Mouse (Mus musculus) layer of hippocampus, postnatal 36 days (tissue): Measurements from ENCODE around the gene Mipep. TPM values are rescaled to one million over a fixed set of nuclear protein-coding genes. Genes with fewer than 3 reads are reported as not detected.

Source experiments
- DNase-seq, 2 experiments: peaks; one replicate each; pipeline ENCODE4 v3.0.0; 2022
- total RNA-seq, 2 experiments: library from RNA; stranded (reverse); gene quantifications; 2 replicates each; pipeline ENCODE4 v1.2.3; 2021

The Mipep gene
- total RNA-seq, 2 experiments from 2014 or later = 32.0 to 33.0 TPM

DNA sequence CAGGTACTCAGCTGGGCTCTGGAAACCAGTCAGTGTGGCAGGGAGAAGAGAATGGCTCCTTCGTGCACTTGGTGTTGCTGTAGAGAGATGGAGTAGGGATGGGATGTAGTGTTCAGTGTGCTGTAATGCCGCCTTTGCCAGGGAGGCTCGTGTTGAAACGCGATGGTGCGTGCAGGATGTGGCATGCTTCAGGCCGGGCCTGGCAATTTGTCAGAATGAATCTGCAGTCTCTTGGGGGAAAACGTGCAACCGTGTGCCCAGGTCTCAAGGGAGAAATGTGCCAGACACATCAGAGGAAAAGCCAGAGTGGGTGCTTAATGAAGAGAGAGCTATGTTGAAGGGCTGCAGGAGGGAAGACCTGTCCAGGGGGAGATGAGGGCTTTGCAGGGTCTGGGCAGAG lies 20.6 kb downstream of the Mipep start:
- DNase-seq = no peak

DNA sequence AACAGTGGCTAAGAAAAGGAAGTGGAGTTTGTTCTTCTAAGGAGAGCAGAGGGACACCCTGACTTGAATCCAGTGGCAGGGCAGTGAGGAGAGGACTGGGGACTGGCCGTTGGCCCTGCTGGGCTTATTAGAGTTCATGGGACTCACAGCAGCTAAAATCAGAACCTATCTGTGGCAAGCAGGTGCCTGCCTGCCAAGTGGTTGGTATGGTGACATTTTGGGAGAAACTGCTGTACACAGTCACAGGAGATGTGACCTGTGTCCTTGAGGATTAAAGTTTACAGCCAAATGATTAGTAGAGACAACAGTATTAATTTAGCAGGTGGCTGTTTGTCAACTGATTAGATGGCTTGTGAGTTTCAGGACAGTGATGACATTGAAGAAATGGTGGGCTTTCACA lies 21.5 kb downstream of the Mipep start:
- no peak for DNase-seq

DNA sequence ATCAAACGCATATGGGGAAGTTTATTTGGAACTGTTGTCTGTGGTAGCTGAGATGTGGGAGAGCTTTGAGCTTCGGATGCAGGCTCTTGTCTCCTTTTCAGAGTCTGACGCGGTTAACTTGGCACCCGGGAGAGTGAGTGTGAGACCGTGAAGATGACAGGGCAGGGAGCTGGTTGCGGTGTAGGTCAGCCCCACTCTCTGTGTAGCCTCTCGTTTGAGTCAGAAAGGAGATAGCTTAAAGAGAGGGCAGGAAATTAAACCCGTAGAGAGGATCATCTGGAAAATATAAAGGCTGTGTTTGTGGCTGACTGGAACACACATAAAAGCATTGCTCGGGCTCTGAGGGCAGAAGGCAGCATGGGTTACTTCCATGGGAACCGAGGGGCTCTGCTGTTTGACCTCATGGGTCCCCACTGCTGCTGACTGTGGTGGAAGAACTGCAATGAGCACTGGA lies 22.5 kb downstream of the Mipep start:
- no peak for DNase-seq

DNA sequence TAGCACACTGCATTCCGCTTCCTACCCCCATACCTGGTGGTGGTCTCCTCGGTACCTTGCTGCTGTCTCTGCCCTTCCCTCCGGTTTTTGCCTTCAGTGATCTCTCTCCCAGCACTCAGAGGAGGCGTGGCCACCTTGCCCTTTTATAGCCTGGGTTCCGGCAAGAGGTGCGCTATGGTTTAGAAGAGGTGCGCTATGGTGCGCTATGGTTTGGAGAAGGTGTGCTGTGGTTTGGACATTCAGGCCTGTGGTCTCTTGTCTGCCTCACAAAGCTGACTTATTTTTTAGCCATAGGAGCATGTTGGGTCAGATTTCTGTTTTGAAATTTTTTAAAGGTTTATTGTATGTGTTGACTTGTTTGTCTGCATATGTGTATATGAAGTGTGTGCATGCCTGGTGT lies 25.5 kb downstream of the Mipep start:
- no peak for DNase-seq

DNA sequence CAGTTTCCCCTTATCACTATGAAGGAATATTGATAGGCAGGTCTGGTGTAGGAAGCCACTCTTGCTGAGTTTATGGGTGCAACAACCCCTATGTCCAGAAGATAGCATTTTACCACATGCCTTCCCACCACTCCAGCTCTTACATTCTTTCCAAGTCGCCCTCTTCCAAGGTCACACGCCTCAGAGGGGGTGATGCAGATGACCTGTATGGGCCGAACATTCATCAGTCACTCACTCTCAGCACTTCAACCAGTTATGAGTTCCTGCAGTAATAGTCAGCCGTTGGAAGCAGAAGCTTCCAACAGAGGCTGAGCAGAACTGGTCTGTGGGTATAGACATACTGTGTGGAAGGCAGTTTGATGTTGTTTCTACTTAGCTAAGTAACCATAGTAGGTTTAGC lies 27.2 kb downstream of the Mipep start:
- no peak for DNase-seq

DNA sequence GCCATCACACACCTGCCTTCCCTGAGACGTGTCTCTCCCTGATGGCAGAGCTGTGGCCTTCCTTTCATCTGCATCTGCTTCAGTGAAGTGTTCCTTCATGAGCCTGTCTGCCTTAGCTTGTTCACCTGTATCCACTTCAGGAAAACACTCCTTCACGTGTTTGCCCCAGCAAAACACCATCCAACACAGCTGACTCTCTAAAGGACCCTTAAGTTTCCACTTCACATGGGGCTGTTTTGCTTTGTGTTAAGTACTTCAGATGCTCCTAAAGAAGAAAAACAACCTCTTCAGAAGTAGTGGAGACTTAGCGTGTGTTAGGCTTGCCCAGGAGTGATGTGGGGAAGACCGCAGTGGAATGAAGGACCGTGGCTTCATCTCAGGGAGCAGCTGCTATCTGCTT lies 30.7 kb downstream of the Mipep start:
- no peak for DNase-seq

DNA sequence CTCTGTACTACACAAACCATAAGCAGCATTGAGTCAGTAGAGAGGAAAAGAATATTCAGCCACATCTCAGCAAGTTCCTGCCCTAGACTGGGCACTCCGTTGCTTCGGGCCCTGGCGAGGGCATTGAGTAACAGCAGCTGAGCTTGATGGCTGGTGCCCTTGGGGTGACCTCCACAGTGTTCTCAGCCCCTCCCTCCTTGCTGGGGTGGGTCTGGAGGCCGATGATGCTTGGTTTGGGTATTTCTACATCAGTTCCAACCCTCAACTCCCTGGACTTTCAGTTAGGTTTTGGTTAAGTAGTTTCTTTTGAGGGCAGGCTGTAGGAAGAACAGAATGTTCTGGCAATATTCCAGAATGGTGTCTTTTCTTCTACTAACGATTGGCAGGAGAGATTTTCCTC lies 33.7 kb downstream of the Mipep start:
- no peak for DNase-seq

DNA sequence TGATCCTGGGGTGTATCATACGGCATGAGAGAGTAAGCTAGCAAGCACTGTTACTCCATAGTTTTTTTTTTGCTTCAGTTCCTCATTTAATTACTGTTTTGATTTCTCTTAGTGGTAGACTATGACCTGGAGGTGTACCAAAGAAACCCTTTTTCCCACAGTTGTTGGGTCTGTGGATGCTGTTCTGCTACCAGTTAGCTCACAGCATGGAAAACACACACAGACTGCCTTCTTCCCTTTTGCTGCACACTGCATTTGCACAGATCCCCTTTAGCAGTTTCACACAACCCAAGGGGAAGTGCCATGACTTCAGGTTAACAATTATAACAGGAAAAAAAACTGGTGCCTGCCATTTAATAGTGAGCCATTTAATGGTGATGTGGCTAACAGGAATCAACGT lies 45.7 kb downstream of the Mipep start:
- no peak for DNase-seq

DNA sequence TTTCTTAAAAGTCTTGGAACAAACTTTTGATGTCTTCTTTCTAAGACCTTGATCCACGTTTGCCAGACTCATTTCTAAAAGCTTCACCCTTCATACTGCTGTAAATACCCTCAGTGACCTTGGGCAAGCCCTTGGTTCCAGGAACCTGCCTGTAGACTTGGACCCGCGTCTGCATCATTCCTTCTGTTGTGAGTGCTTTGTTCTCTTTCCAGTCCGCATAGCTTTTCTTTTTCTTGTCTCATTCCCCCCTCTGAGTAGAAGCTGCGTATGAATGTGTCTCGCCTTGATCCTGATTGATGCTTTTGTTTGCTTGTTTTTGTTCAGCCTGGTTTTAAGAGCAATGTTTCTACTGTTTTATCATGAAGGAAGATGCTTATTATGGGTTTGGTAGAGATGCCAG lies 52.3 kb downstream of the Mipep start:
- no peak for DNase-seq

DNA sequence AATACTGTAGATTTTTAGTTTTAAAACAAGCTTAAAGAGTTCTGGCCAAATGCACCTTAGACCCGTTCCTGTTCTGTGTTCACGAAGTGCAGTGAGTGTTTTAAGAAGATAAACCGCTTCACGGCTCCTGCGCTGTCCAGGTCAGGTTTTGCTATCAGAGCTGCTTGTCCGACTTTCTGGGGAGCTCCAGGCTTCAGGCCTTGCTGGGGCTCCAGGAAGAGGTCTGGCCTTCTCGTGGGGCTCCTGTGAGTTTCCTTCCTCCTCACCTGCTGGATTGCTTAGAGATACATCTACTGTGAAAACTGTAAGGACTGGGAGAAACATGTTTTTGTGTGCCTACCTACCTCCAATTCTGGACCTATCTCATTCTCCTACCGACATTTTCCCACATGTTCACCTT lies 55.3 kb downstream of the Mipep start:
- DNase-seq = no peak

DNA sequence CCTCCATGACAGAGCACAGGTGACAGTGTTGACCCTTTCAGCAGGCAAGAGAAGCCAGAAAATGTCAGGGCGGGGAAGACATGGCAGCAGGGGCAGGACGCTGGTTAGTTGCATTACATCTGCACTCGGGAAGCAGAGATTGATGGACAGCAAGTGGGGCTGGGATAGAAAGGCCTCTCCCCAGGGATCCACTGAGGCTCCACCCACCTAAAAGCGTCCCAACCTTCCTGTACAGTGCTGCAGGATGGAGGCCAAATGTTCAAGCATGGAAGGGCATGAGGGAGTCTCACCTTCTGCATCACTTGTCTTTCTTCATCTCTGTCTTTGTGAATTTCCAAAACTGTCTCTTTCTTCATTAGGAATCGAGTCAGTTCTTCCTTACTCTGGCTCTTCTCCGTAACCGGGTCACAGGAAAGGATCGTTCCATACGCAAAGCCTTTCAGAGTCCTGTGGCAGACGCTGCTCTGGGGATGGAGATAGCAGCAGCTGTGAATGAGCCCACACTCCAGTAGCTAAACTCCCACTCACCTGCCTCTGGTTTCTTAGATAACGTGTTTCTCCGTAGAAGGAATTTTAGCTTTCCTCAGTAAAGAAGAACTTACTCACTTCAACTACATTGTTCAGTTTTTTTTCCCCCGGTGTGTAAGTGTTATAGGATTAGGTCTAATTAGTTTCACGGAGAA lies 57.7 kb downstream of the Mipep start:
- no peak for DNase-seq

DNA sequence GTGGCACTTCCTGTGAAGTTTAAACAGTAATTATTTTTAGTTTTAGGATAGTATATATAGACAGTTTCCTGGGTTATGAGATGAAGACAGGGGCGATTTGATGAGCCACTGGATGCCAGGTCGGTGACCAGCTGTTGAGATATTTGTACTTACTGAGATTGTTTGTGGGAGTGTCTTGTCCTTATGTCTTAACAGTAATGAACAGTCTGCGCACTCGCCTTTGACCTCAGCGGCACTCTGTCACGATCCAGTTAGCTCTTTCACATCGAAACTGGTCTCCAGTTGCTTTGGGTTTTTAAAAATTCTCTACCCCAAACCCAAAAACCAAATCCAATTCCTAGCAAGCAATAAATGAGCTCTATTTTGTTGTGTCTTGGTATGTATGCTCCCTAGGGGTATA lies 59.2 kb downstream of the Mipep start:
- no peak for DNase-seq

DNA sequence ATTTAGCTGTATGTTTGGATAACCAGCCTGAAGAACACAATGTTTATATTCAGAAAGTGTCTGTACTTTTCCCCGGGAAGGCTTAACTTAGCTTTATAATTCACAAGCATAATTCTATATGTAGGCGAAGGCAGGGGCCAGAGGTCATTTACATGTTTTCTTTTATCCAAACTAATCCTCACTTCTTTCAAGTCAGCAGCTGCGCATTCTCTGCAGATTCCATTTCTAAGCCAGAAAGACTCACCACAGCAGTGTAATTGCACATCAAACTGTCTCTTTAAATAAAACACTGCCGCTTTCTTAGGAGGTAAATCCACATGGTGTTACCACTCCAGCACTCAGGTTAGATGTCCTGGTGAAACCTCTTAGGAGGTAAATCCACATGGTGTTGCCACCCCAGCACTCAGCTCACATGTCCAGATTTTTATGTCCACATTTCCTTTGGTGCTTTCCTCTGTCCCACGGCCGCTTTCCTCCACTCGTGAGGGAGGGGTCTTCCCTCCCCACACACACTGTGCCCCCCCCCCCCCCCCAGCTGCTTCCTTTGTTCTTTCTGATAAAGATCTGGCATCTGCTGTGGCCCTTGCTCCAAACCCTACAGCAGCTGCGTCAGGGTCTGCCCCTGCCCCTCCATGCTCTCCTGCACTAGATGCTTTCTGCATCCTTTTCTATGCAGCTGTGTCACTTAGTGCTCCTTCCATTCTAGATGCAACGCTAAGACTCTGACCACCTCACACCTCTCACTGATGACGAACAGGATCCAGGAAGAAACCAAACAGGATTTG lies 61.1 kb downstream of the Mipep start:
- DNase-seq = no peak

DNA sequence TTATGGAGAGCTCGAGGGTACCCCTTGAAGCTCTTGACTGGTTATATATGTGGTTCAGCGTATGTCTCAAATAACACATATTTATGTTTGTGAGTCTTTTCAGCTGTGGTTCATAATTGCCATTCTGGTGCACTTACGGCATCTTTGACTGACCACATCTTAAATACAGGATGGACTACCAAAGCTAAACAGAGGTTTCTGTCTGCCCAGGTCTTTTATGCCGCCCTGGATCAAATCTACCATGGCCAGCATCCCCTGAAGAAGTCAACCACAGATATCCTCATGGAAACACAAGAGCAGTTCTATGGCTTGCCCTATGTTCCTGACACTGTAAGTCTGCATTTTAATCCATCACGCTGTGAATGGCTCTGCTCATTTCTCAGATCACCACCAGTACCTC lies 61.8 kb downstream of the Mipep start:
- DNase-seq = no peak

DNA sequence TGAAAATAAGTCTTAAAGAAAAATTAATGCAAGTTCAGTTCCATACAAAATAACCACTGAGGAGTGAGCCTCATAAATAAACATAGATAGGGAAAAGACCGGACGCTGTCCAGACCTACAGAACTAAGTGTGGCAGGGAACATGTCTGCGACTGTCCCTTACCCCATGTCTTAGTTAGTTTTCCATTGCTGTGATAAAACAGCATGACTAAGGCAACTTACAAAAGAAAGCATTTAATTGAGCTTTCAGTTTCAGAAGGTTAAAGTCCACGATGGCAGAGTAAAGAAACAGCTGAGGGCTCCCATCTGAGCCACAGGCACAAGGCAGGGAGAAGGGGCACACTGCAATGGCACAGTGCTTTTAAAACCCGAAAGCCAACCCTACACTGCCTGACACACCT lies 63.8 kb downstream of the Mipep start:
- no peak for DNase-seq

DNA sequence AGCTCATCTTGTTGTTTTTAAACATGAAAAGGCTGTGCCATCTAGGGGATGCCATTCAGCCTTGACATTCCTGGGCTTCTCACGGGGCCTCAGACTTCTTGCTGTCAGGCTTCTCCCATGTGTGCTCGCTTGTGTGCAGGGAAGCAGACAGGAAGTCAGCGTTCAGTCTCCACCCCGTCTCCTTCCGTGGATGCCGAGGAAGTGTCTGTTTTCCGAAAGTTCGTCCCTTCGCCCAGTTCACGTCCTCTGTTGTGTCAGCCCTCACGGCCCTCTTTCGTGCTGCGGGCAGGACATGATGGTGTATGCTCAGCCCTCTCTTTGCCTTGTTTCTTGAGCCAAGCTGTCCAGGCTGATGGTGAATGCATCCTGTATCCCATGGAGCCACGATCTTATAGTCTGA lies 65.7 kb downstream of the Mipep start:
- no peak for DNase-seq

DNA sequence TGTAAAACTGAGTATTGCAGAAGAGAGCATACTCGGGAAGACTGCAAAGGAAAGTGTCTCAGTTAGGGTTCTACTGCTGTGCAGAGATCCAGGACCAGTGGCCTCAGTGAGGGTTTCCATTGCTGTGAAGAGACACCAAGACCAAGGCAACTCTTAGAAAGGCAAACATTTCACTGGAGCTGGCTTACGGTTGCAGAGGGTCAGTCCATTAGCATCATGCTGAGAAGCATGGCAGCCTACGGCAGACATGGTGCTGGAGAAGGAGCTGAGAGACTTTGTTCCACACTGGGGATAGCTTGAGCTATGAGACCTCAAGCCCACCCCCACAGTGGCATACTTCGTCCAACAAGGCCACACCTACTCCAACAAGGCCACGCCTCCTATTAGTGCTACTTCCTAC lies 67.3 kb downstream of the Mipep start:
- DNase-seq = no peak

DNA sequence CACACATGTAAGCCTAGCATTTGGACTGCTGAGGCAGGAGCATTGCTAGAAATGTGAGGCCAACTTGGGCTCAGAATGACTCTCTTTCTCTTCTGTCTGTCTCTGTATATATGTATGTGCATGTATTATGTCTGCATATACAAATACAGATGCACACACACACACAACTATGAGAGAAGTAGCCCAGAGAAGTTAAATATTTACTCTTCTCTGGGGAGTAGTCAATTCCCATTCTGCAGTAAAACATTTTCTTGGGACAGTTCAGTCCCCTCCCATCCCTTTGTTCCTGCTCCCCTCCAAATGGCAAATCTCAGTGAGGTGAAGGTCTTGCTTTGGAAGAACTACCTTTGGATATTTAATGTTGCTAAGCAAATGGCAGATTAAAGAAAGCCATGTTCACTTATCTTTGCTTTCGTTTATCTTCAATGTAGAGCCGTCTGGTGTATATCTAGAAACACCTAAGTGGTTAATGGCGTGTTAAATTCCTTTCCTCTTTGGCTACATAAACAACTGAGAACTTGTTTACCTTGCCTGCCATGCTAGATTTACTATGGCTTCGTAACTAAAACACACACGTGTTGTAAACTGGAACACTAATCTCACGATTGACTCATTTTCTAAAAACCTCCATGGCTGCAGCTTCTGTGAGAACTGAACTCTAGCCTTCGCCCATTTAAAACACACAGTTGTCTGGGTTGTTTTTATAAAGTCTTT lies 72.0 kb downstream of the Mipep start:
- no peak for DNase-seq

DNA sequence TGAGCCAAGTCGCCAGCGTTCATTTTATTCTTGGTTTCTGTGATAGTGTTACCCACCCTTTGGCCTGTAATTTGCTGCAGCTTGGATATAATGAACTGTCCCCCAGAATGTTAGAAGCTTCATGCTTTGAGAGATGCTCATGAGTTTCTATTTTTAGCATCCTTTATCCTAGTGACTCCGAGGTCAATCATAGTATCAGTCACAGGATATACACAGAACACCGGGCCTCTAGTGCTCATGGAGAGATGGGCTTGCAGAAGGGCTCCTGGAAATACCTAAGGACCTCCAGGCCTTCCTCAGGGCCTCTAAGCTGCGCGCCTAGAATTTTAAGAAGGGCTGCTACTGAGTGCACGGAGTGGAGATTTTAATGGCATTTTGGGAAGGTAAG lies 72.5 kb downstream of the Mipep start:
- DNase-seq = no peak

DNA sequence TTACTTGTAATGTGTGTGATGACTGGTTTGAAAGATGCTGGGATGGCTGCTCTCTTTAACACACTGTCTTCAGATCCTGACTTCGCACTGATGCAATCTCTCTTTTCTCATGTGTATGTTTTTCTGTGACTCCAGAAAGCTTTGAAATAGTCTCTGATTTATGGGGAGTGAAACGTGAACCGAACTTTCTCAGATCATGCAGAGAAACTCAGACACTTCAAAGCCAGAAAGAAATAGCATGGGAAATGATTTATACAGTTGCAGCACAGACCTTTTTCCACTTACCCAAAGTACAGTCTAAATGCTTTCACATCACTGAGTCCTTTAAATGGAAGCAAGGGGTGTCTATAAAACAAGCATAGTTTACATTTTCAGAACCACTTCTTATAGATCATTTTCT lies 79.0 kb downstream of the Mipep start:
- no peak for DNase-seq

DNA sequence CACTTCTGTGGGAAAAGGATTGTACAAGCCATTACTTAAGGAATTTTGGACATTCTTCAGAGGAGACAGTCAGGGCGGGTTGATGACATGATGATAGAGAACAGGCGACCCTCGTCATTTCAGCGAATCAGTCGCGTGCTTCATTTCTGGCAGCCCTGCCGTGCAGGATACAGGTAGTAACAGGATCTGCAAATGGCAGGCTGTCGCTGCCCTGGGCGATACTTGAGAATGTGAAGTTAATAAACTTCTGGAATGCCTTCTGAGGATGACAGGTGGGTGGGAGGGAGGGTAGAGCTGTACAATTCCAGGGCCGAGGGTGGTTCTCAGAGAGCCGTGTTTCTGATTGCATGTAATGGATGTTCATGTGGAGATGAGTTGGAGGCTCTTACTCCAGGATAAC lies 82.0 kb downstream of the Mipep start:
- DNase-seq = no peak

DNA sequence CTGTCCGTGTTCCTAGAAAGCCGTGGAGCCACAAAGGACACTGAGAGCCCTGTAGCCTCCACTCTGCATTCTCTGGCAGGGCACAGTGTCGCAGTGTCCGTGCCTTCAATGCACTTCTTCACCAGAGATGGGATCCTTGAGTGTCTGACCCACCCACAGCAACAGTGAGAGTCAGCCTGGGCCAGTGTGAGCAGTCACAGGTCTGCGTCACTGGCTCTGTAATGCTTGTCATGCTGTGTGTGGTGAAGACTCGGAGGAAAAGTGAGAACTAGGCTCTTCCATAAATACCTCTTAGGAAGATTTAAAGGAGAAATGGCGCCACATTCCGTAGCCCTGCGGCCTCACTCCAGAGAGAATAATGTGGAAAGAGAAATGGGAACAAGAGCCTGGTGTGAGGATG lies 84.0 kb downstream of the Mipep start:
- DNase-seq = no peak

DNA sequence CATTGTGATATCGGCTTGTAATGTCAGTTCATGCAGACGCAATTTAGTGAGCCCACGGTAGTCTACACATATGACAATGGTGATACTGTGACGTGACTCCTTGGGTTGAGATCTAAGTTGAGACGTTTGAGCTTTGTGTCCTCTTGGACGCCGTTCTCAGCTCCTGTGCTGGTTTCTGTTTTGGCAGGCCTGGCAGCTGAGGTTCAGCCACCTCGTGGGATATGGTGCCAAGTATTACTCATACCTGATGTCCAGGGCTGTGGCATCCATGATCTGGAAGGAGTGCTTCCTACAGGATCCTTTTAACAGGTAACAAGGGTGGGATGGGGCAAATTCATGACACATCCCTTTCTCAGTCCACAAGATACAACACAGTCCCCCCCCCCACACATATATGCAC lies 87.5 kb downstream of the Mipep start:
- DNase-seq = no peak

DNA sequence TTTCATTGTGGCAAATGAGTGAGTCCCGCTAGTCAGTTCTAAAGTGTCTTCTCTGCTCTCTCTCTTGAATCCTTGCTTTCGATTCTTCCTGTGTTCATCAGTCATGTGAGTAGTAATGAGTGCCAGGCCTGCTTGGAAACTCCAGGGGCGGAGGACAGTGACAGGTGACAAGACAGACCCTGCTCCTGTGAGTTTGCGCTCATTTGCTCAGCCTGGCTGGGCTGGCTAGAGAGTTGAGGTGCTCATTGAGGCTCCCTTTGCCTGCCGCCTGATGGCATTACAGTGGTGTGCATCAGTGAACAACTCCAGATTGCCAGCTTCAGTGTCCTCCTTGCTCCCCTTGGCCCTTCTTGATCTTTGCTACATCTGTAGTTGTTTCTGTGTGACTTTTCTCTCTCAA lies 97.7 kb downstream of the Mipep start:
- no peak for DNase-seq
